Mouse (Mus musculus) midbrain, embryonic 11.5 days (tissue): Measurements from ENCODE around the gene Meis2. TPM values are rescaled to one million over a fixed set of nuclear protein-coding genes. Genes with fewer than 3 reads are reported as not detected.

ENCODE experiments used
- ATAC-seq: fragments of 200-750 bp; cut with Nextera tagmentation; 2 replicates; pipeline ENCODE4 v1.8.0; 2017; ENCODE audit warnings: moderate TSS enrichment, moderate library complexity; ENCODE audit not compliant: low FRiP score
- DNase-seq: peaks from one replicate; pipeline ENCODE4 v3.0.0; 2015; ENCODE audit warnings: low spot score; ENCODE audit errors: missing footprints
- H3K27ac ChIP-seq: fragments of 300-500 bp; sonication (generic); 2 replicates; pipeline ENCODE4 v1.5.1; 2014; ENCODE audit warnings: low read depth, low read length
- H3K27me3 ChIP-seq: fragments of 300-500 bp; sonication (generic); 2 replicates; pipeline ENCODE4 v1.6.1; 2014; ENCODE audit warnings: mild to moderate bottlenecking, low read length, moderate library complexity, mixed read lengths; ENCODE audit not compliant: control insufficient read depth, insufficient read depth
- H3K36me3 ChIP-seq: fragments of 300-500 bp; sonication (generic); 2 replicates; pipeline ENCODE4 v1.6.1; 2014; ENCODE audit warnings: mild to moderate bottlenecking, low read length, moderate library complexity, mixed read lengths; ENCODE audit not compliant: control insufficient read depth, insufficient read depth
- H3K4me1 ChIP-seq: fragments of 300-500 bp; sonication (generic); 2 replicates; pipeline ENCODE4 v1.6.1; 2014; ENCODE audit warnings: low read length; ENCODE audit not compliant: control insufficient read depth, insufficient read depth
- H3K4me2 ChIP-seq: fragments of 300-500 bp; sonication (generic); 2 replicates; pipeline ENCODE4 v1.6.1; 2014; ENCODE audit warnings: mild to moderate bottlenecking, moderate library complexity
- H3K4me3 ChIP-seq: fragments of 300-500 bp; sonication (generic); 2 replicates; pipeline ENCODE4 v1.5.1; 2014; ENCODE audit warnings: low read depth, low read length
- H3K9ac ChIP-seq: fragments of 300-500 bp; sonication (generic); 2 replicates; pipeline ENCODE4 v1.6.1; 2014; ENCODE audit warnings: low read length
- H3K9me3 ChIP-seq: fragments of 300-500 bp; sonication (generic); 2 replicates; pipeline ENCODE4 v1.6.1; 2016; ENCODE audit warnings: low read length; ENCODE audit not compliant: control insufficient read depth
- WGBS: fragments of 180-500 bp; shearing (Covaris S2); extraction: QIAGEN DNeasy Blood & Tissue Kit; methylation state at CpG from one replicate; pipeline ENCODE4 v1.1.7; 2014; 5-methylcytosine and 5-hydroxymethylcytosine counted together
- polyA plus RNA-seq: library from polyadenylated mRNA; unstranded; fragments of >200 nt; fragmentation: Nextera tagmentation; extraction: Ambion mirVana; gene quantifications from 2 replicates; pipeline ENCODE4 v1.2.1, GENCODE M21; 2014

The Meis2 gene
- polyA plus RNA-seq, 1 experiment from 2014 or later = 52.2 TPM

- H3K27ac ChIP-seq = no peak overlapping the region
- DNase-seq (no peak), ATAC-seq (no peak)
- H3K4me2 ChIP-seq = no peak overlapping the region
- 88% methylated on average over 4 of the region's 4 CpGs for WGBS
- H3K27me3 ChIP-seq = no peaks in the 10 kb centered on the region
- H3K4me1 ChIP-seq = no peaks in the 10 kb centered on the region
- no peak overlapping the region for H3K9ac ChIP-seq
- no peaks in the 10 kb centered on the region for H3K36me3 ChIP-seq
- no peak overlapping the region for H3K4me3 ChIP-seq
- H3K9me3 ChIP-seq = no peaks in the 10 kb centered on the region
These were observed 155.4 kb downstream of the Meis2 start for GRCm38 (mm10) chr2:115910217-115910616.

- DNase-seq = no peak
- no peaks in the 10 kb centered on the region for H3K9me3 ChIP-seq
- ATAC-seq = no peak
- H3K4me3 ChIP-seq = no peak overlapping the region
- no peak overlapping the region for H3K27ac ChIP-seq
- H3K27me3 ChIP-seq = no peaks in the 10 kb centered on the region
- H3K9ac ChIP-seq = no peak overlapping the region
- H3K4me2 ChIP-seq = no peak overlapping the region
- 93% methylated on average over 6 of the region's 6 CpGs for WGBS
- no peaks in the 10 kb centered on the region for H3K4me1 ChIP-seq
- no peaks in the 10 kb centered on the region for H3K36me3 ChIP-seq
These were observed 164.6 kb downstream of the Meis2 start for GRCm38 (mm10) chr2:115901007-115901406.

- Histone ChIP-seq H3K36me3 (no peaks in the 10 kb centered on the region), H3K9me3 (no peaks in the 10 kb centered on the region), H3K4me1 (no peaks in the 10 kb centered on the region), H3K4me3 (no peak overlapping the region), H3K4me2 (no peak overlapping the region), H3K9ac (no peak overlapping the region), H3K27me3 (no peaks in the 10 kb centered on the region), H3K27ac (no peak overlapping the region)
- ATAC-seq (no peak), DNase-seq (no peak)
- 70% methylated on average over 5 of the region's 5 CpGs for WGBS
These were observed 168.1 kb downstream of the Meis2 start for GRCm38 (mm10) chr2:115897559-115897958.

GRCm38 (mm10) chr2:115897001-115897400 lies 168.6 kb downstream of the Meis2 start:
- DNase-seq = no peak
- 78% methylated on average over 2 of the region's 2 CpGs for WGBS
- Histone ChIP-seq H3K9ac (no peak overlapping the region), H3K4me1 (no peaks in the 10 kb centered on the region), H3K9me3 (no peaks in the 10 kb centered on the region), H3K4me2 (no peak overlapping the region), H3K27me3 (no peaks in the 10 kb centered on the region), H3K27ac (no peak overlapping the region), H3K36me3 (no peaks in the 10 kb centered on the region), H3K4me3 (no peak overlapping the region)
- no peak for ATAC-seq

- DNase-seq (no peak), ATAC-seq (no peak)
- no peaks in the 10 kb centered on the region for H3K36me3 ChIP-seq
- no peaks in the 10 kb centered on the region for H3K4me1 ChIP-seq
- H3K4me3 ChIP-seq = no peak overlapping the region
- H3K27me3 ChIP-seq = no peaks in the 10 kb centered on the region
- H3K27ac ChIP-seq = no peak overlapping the region
- H3K4me2 ChIP-seq = no peak overlapping the region
- 95% methylated on average over 3 of the region's 3 CpGs for WGBS
- no peak overlapping the region for H3K9ac ChIP-seq
- H3K9me3 ChIP-seq = no peaks in the 10 kb centered on the region
These were observed 169.9 kb downstream of the Meis2 start for GRCm38 (mm10) chr2:115895717-115896116.

GRCm38 (mm10) chr2:115895256-115895655 lies 170.4 kb downstream of the Meis2 start:
- Histone ChIP-seq H3K4me3 (no peak overlapping the region), H3K9ac (no peak overlapping the region), H3K4me2 (no peak overlapping the region), H3K36me3 (no peaks in the 10 kb centered on the region), H3K4me1 (no peaks in the 10 kb centered on the region), H3K27me3 (no peaks in the 10 kb centered on the region), H3K9me3 (no peaks in the 10 kb centered on the region), H3K27ac (no peak overlapping the region)
- DNase-seq = no peak
- WGBS = 71% methylated on average over 2 of the region's 2 CpGs
- ATAC-seq = no peak

GRCm38 (mm10) chr2:115893113-115893512 lies 172.5 kb downstream of the Meis2 start:
- Histone ChIP-seq H3K9me3 (no peaks in the 10 kb centered on the region), H3K36me3 (no peaks in the 10 kb centered on the region), H3K4me2 (no peak overlapping the region), H3K9ac (no peak overlapping the region), H3K4me3 (no peak overlapping the region), H3K4me1 (no peaks in the 10 kb centered on the region), H3K27ac (no peak overlapping the region), H3K27me3 (no peaks in the 10 kb centered on the region)
- no peak for ATAC-seq
- no peak for DNase-seq
- 83% methylated on average over 6 of the region's 6 CpGs for WGBS

- DNase-seq (no peak), ATAC-seq (no peak)
- H3K27me3 ChIP-seq = no peaks in the 10 kb centered on the region
- WGBS = 74% methylated on average over 2 of the region's 2 CpGs
- no peak overlapping the region for H3K4me2 ChIP-seq
- H3K27ac ChIP-seq = no peak overlapping the region
- H3K4me1 ChIP-seq = no peaks in the 10 kb centered on the region
- no peaks in the 10 kb centered on the region for H3K36me3 ChIP-seq
- no peak overlapping the region for H3K9ac ChIP-seq
- no peak overlapping the region for H3K4me3 ChIP-seq
- no peaks in the 10 kb centered on the region for H3K9me3 ChIP-seq
These were observed 174.9 kb downstream of the Meis2 start for GRCm38 (mm10) chr2:115890715-115891114.

- no peaks in the 10 kb centered on the region for H3K9me3 ChIP-seq
- WGBS = 87% methylated on average over 3 of the region's 3 CpGs
- no peaks in the 10 kb centered on the region for H3K36me3 ChIP-seq
- H3K4me2 ChIP-seq = no peak overlapping the region
- no peak overlapping the region for H3K27ac ChIP-seq
- DNase-seq (no peak), ATAC-seq (no peak)
- no peak overlapping the region for H3K9ac ChIP-seq
- no peaks in the 10 kb centered on the region for H3K4me1 ChIP-seq
- no peak overlapping the region for H3K4me3 ChIP-seq
- no peaks in the 10 kb centered on the region for H3K27me3 ChIP-seq
These were observed 175.6 kb downstream of the Meis2 start for GRCm38 (mm10) chr2:115890030-115890429.

GRCm38 (mm10) chr2:115889212-115889611 lies 176.4 kb downstream of the Meis2 start:
- Histone ChIP-seq H3K27ac (no peak overlapping the region), H3K9me3 (no peaks in the 10 kb centered on the region), H3K36me3 (no peaks in the 10 kb centered on the region), H3K4me1 (no peaks in the 10 kb centered on the region), H3K9ac (no peak overlapping the region), H3K4me2 (no peak overlapping the region), H3K27me3 (no peaks in the 10 kb centered on the region), H3K4me3 (no peak overlapping the region)
- DNase-seq (no peak), ATAC-seq (no peak)
- 95% methylated on average over 4 of the region's 4 CpGs for WGBS
